Mouse (Mus musculus) spleen, adult 2 months (tissue): ENCODE measurements around the gene Plet1. TPM values are rescaled to one million over a fixed set of nuclear protein-coding genes. Genes with fewer than 3 reads are reported as not detected.
A peak's percentile ranks its signal among the peaks of the same experiment; 100 is the strongest.

Source experiments
- DNase-seq, 2 experiments: peaks; one replicate each; pipeline versions ENCODE4 v3.0.0 to v3.0.0-alpha.2; 2012 to 2021; ENCODE audit warnings: low spot score in 2 of 2, low read depth in 1 of 2
- H3K27ac ChIP-seq: fragments of 200-500 bp; 2 replicates; pipeline ENCODE4 v1.5.1; 2012; ENCODE audit warnings: low read length, inconsistent platforms; ENCODE audit not compliant: insufficient read depth
- H3K27me3 ChIP-seq: fragments of 200-500 bp; 2 replicates; pipeline ENCODE4 v1.6.1; 2012; ENCODE audit warnings: mild to moderate bottlenecking, moderate library complexity, low read length, inconsistent platforms; ENCODE audit not compliant: control insufficient read depth, insufficient read depth
- H3K36me3 ChIP-seq: fragments of 200-500 bp; 2 replicates; pipeline ENCODE4 v1.6.1; 2012; ENCODE audit warnings: mild to moderate bottlenecking, low read length, inconsistent platforms; ENCODE audit not compliant: control insufficient read depth, insufficient read depth
- H3K4me1 ChIP-seq: fragments of 200-500 bp; 2 replicates; pipeline ENCODE4 v1.6.1; 2011; ENCODE audit warnings: inconsistent platforms; ENCODE audit not compliant: control insufficient read depth, insufficient read depth, insufficient read length
- H3K4me3 ChIP-seq: fragments of 200-500 bp; 2 replicates; pipeline ENCODE4 v1.5.1; 2011; ENCODE audit warnings: mild to moderate bottlenecking, inconsistent platforms; ENCODE audit not compliant: insufficient read depth, insufficient read length; ENCODE audit errors: extremely low read depth
- CTCF ChIP-seq: fragments of 200-500 bp; IDR thresholded peaks from 2 replicates; pipeline ENCODE4 v1.5.1; 2011; ENCODE audit warnings: mild to moderate bottlenecking, inconsistent platforms; ENCODE audit not compliant: insufficient read depth, insufficient read length, insufficient replicate concordance; ENCODE audit errors: extremely low read depth
- POLR2A ChIP-seq: fragments of 200-500 bp; IDR thresholded peaks from 2 replicates; pipeline ENCODE4 v1.6.1; 2011; ENCODE audit warnings: low read depth, low read length, inconsistent platforms
- WGBS: fragments of 180-500 bp; shearing (Covaris S2); methylation state at CpG from one replicate; pipeline ENCODE4 v1.1.7; 2018; 5-methylcytosine and 5-hydroxymethylcytosine counted together
- polyA plus RNA-seq: library from polyadenylated mRNA; depleted of rRNA; stranded (reverse); fragments of >200 nt; gene quantifications from 2 replicates; pipeline ENCODE4 v1.2.3, GENCODE M21; 2012; rRNA removed

Plet1 gene
- 0.14 TPM in 2 replicates for polyA plus RNA-seq

DNA sequence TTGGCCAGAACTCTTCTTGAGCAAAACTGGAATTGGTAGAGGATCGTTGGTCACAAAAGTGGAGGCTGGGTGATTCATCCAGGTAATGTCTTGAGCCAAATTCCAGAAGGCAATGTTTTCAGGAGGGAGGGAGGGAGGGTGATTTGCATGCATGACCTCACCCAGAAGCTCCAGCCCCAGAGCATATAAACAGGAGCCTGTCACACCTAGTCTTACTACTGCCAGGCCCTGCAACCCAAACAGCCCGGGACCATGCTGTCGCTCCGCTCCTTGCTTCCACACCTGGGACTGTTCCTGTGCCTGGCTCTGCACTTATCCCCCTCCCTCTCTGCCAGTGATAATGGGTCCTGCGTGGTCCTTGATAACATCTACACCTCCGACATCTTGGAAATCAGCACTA lies at the start of gene Plet1:
Gene Plet1, plus strand, starts transcription at position 215 of the 400 bp plus-strand sequence.
- DNase-seq: no peak
- TF ChIP-seq POLR2A: no peak
- no peak for TF ChIP-seq CTCF
- H3K27me3 ChIP-seq: no peaks in the 10 kb centered on the region
- WGBS: 95% methylated on average over 6 of the region's 6 CpGs
- no peaks in the 10 kb centered on the region for H3K36me3 ChIP-seq
- H3K27ac ChIP-seq: no peak within 1 kb of the TSS
- H3K4me3 ChIP-seq: no peak within 1 kb of the TSS
- H3K4me1 ChIP-seq: peaks cover 3% of the 10 kb centered on the region; the same call in 1 of the 2 replicates

- no peaks in the 10 kb centered on the region for H3K36me3 ChIP-seq
- no peaks in the 10 kb centered on the region for H3K27me3 ChIP-seq
- H3K4me1 ChIP-seq: no peaks in the 10 kb centered on the region; the same call in 1 of the 2 replicates
- TF ChIP-seq CTCF: no peak
- DNase-seq: no peak
- H3K4me3 ChIP-seq: no peak overlapping the region
- H3K27ac ChIP-seq: no peak overlapping the region
- WGBS: 87% methylated on average over 13 of the region's 13 CpGs
These were observed 45.3 kb upstream of the Plet1 start for GRCm38 (mm10) chr9:50449048-50449447.

DNA sequence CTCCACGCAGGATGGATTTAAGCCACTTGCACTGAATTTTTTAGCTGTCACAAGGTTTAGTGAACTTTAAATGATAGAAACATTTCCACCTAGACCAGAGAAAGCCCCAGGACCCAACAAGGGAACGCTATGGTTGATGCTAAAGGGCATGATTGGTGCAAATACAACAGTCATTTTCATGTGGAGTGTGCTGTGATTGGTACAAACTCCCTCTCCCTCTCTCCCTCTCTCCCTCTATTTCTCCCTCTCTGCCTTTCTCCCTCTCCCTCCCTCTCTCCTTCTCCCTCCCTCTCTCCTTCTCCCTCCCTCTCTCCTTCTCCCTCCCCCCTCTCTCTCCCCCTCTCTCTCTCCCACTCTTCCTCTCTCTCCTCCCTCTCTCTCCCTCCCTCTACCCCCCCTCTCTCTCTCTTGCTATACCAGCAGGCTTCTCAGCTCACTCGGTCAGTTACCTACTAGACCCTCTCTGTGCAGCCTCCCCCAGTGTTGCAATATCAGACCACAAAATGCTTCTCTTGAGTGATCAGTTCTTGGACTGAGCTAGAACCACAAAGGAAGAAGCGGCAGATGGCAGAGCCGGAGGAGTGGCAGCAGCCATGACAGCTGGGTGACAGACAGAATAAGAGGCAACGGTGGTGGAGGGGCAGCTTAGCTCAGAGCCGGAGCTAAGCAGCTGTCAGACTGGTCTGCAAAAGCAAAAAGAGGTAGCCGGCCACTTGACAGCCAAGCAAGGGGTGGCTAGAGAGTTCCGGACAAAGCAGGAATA lies 42.7 kb upstream of the Plet1 start:
- no peak for DNase-seq
- Histone ChIP-seq H3K27ac (no peak overlapping the region), H3K4me3 (no peak overlapping the region; the same call in 1 of the 2 replicates), H3K36me3 (no peaks in the 10 kb centered on the region), H3K27me3 (no peaks in the 10 kb centered on the region), H3K4me1 (no peaks in the 10 kb centered on the region; the same call in 1 of the 2 replicates)
- no peak for TF ChIP-seq CTCF
- no peak for TF ChIP-seq POLR2A
- WGBS: 20% methylated on average over 9 of the region's 9 CpGs

- TF ChIP-seq POLR2A: no peak
- peak; percentile 84; the same call in 1 of the 2 replicates for TF ChIP-seq CTCF
- no peaks in the 10 kb centered on the region for H3K27me3 ChIP-seq
- H3K27ac ChIP-seq: no peak overlapping the region
- DNase-seq: peak; percentile 45 to 67
- no peaks in the 10 kb centered on the region for H3K36me3 ChIP-seq
- H3K4me3 ChIP-seq: no peak overlapping the region
- no peaks in the 10 kb centered on the region; the same call in 1 of the 2 replicates for H3K4me1 ChIP-seq
- 6% methylated on average over 10 of the region's 10 CpGs for WGBS
These were observed 42.0 kb upstream of the Plet1 start for GRCm38 (mm10) chr9:50452303-50452775.

GRCm38 (mm10) chr9:50457596-50457995 lies 36.7 kb upstream of the Plet1 start:
- Histone ChIP-seq H3K4me3 (no peak overlapping the region), H3K36me3 (no peaks in the 10 kb centered on the region), H3K27ac (no peak overlapping the region), H3K27me3 (no peaks in the 10 kb centered on the region), H3K4me1 (peaks cover 6% of the 10 kb centered on the region)
- DNase-seq: no peak
- TF ChIP-seq POLR2A (no peak), CTCF (no peak)
- 90% methylated on average over 7 of the region's 7 CpGs for WGBS

DNA sequence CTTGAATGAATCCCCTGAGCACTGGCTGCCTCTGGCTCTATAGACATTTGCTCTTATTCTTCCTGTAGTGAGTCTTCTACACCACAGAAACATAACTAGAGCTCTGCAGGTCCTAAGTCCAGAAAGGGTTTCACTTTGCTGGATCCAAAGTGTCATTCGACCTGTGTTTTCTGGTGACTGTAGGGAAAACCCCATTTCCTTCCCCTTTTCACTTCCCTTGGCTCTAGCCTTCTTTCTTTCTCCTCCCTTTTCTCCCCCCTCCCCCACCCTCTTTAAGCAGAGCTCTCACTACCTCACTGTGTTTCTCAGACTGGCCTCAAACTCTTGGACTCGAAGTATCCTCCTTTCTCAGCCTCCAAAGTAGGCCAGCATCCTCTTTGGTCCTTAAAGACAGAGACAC lies 34.8 kb upstream of the Plet1 start:
- Histone ChIP-seq H3K27me3 (no peaks in the 10 kb centered on the region), H3K27ac (no peak overlapping the region)
- WGBS: 18% methylated on average over 2 of the region's 2 CpGs

More for the DNA sequence above, 34.8 kb upstream of the Plet1 start:
- no peak for DNase-seq
- H3K4me1 ChIP-seq: peaks cover 8% of the 10 kb centered on the region
- no peaks in the 10 kb centered on the region for H3K36me3 ChIP-seq
- H3K4me3 ChIP-seq: no peak overlapping the region
- TF ChIP-seq POLR2A: no peak
- no peak for TF ChIP-seq CTCF
